Mouse (Mus musculus) liver, adult 2 months (tissue): Measurements from ENCODE around the gene Dffa.

Source experiments
- CTCF ChIP-seq: fragments of 200-500 bp; IDR thresholded peaks from 2 replicates; pipeline ENCODE4 v1.5.1; 2011; ENCODE audit warnings: low read depth, low read length, control low read depth
- POLR2A ChIP-seq: fragments of 200-500 bp; IDR thresholded peaks from 2 replicates; pipeline ENCODE4 v1.6.1; 2011; ENCODE audit warnings: low read length, control low read depth; ENCODE audit not compliant: insufficient read depth; ENCODE audit errors: extremely low read depth

GRCm38 (mm10) chr4:149150721-149151120, 46.8 kb downstream of the Dffa start:
- TF ChIP-seq CTCF (no peak), POLR2A (no peak)
